Mouse (Mus musculus): ENCODE data around the gene Serac1. TPM values are rescaled to one million over a fixed set of nuclear protein-coding genes. Genes with fewer than 3 reads are reported as not detected.

Gene Serac1
- total RNA-seq, 1 experiment = 8.9 TPM

- no peak overlapping the region for H3K4me3 ChIP-seq (ENCODE audit: insufficient read depth in 1 of 2, low read depth in 1 of 2, low read length in 2 of 2, poor library complexity in 1 of 2, severe bottlenecking in 1 of 2)
- in situ Hi-C loops (cut with MboI; ENCODE audit: low sequenced_read_pairs in 2 of 2, unreplicated experiment in 2 of 2) = no loop called here
- DNase-seq (ENCODE audit: low read depth, low spot score) = no peak
- H3K36me3 ChIP-seq (ENCODE audit: control insufficient read depth, insufficient read depth, low read length, poor library complexity, severe bottlenecking) = peaks cover 20% of the 10 kb centered on the region; the same call in 1 of the 2 replicates
- no peak for TF ChIP-seq HCFC1 (IDR thresholded peaks at IDR 0.05; ENCODE audit: borderline replicate concordance, insufficient read depth, low read length)
- no peak for TF ChIP-seq ZNF384 (IDR thresholded peaks at IDR 0.05; ENCODE audit: low read depth, low read length)
- no peak for TF ChIP-seq MAFK (IDR thresholded peaks at IDR 0.05; ENCODE audit: insufficient read depth, low read depth, low read length)
- no peak for TF ChIP-seq ZC3H11A (IDR thresholded peaks at IDR 0.05; ENCODE audit: borderline replicate concordance, low read depth, low read length)
- no peak for TF ChIP-seq CHD2 (IDR thresholded peaks at IDR 0.05; ENCODE audit: low read depth, low read length)
- no peaks in the 10 kb centered on the region for H3K4me1 ChIP-seq (ENCODE audit: control insufficient read depth in 2 of 2, insufficient read depth in 2 of 2, low read length in 2 of 2, poor library complexity in 1 of 2)
- H3K9me3 ChIP-seq (ENCODE audit: control insufficient read depth, insufficient read depth, low read depth, low read length) = no peaks in the 10 kb centered on the region
- H3K27ac ChIP-seq (ENCODE audit: insufficient read depth, low read depth, low read length, poor library complexity, severe bottlenecking) = no peak overlapping the region
- H3K9ac ChIP-seq (ENCODE audit: insufficient read depth, low read depth, low read length, poor library complexity, severe bottlenecking) = no peak overlapping the region
Measured at GRCm38 (mm10) chr17:6052801-6053200, 26.7 kb downstream of the Serac1 start.

- Histone ChIP-seq H3K4me1 (ENCODE audit: control insufficient read depth in 2 of 2, insufficient read depth in 2 of 2, low read length in 2 of 2, poor library complexity in 1 of 2) (peaks cover 0 to 3% of the 10 kb centered on the region in 2 experiments; a peak in 1 of 4 replicates), H3K9ac (ENCODE audit: insufficient read depth, low read depth, low read length, poor library complexity, severe bottlenecking) (no peak overlapping the region), H3K9me3 (ENCODE audit: control insufficient read depth, insufficient read depth, low read depth, low read length) (no peaks in the 10 kb centered on the region), H3K27ac (ENCODE audit: insufficient read depth, low read depth, low read length, poor library complexity, severe bottlenecking) (no peak overlapping the region), H3K4me3 (ENCODE audit: insufficient read depth in 1 of 2, low read depth in 1 of 2, low read length in 2 of 2, poor library complexity in 1 of 2, severe bottlenecking in 1 of 2) (no peak overlapping the region), H3K36me3 (ENCODE audit: control insufficient read depth, insufficient read depth, low read length, poor library complexity, severe bottlenecking) (peaks cover 3% of the 10 kb centered on the region; the same call in 1 of the 2 replicates)
- TF ChIP-seq HCFC1 (IDR thresholded peaks at IDR 0.05; ENCODE audit: borderline replicate concordance, insufficient read depth, low read length) (no peak), ZNF384 (IDR thresholded peaks at IDR 0.05; ENCODE audit: low read depth, low read length) (no peak), ZC3H11A (IDR thresholded peaks at IDR 0.05; ENCODE audit: borderline replicate concordance, low read depth, low read length) (no peak), MAFK (IDR thresholded peaks at IDR 0.05; ENCODE audit: insufficient read depth, low read depth, low read length) (no peak), CHD2 (IDR thresholded peaks at IDR 0.05; ENCODE audit: low read depth, low read length) (no peak)
- in situ Hi-C loops (cut with MboI; ENCODE audit: low sequenced_read_pairs in 2 of 2, unreplicated experiment in 2 of 2) = no loop called here
- no peak for DNase-seq (ENCODE audit: low read depth, low spot score)
Measured at GRCm38 (mm10) chr17:6037507-6037906, 42.0 kb downstream of the Serac1 start.

- Histone ChIP-seq H3K9ac (ENCODE audit: insufficient read depth, low read depth, low read length, poor library complexity, severe bottlenecking) (no peak overlapping the region), H3K36me3 (ENCODE audit: control insufficient read depth, insufficient read depth, low read length, poor library complexity, severe bottlenecking) (no peaks in the 10 kb centered on the region; the same call in 1 of the 2 replicates), H3K4me1 (ENCODE audit: control insufficient read depth in 2 of 2, insufficient read depth in 2 of 2, low read length in 2 of 2, poor library complexity in 1 of 2) (peaks cover 0 to 3% of the 10 kb centered on the region in 2 experiments; a peak in 1 of 4 replicates), H3K9me3 (ENCODE audit: control insufficient read depth, insufficient read depth, low read depth, low read length) (no peaks in the 10 kb centered on the region), H3K27ac (ENCODE audit: insufficient read depth, low read depth, low read length, poor library complexity, severe bottlenecking) (no peak overlapping the region), H3K4me3 (ENCODE audit: insufficient read depth in 1 of 2, low read depth in 1 of 2, low read length in 2 of 2, poor library complexity in 1 of 2, severe bottlenecking in 1 of 2) (no peak overlapping the region)
- DNase-seq (ENCODE audit: low read depth, low spot score) = no peak
- in situ Hi-C loops (cut with MboI; ENCODE audit: low sequenced_read_pairs in 2 of 2, unreplicated experiment in 2 of 2) = no loop called here
- no peak for TF ChIP-seq ZC3H11A (IDR thresholded peaks at IDR 0.05; ENCODE audit: borderline replicate concordance, low read depth, low read length)
- no peak for TF ChIP-seq CHD2 (IDR thresholded peaks at IDR 0.05; ENCODE audit: low read depth, low read length)
- TF ChIP-seq HCFC1 (IDR thresholded peaks at IDR 0.05; ENCODE audit: borderline replicate concordance, insufficient read depth, low read length) = no peak
- no peak for TF ChIP-seq ZNF384 (IDR thresholded peaks at IDR 0.05; ENCODE audit: low read depth, low read length)
- TF ChIP-seq MAFK (IDR thresholded peaks at IDR 0.05; ENCODE audit: insufficient read depth, low read depth, low read length) = no peak
Measured at GRCm38 (mm10) chr17:6036872-6037271, 42.7 kb downstream of the Serac1 start.

- H3K9ac ChIP-seq (ENCODE audit: insufficient read depth, low read depth, low read length, poor library complexity, severe bottlenecking) = no peak overlapping the region
- no peaks in the 10 kb centered on the region for H3K9me3 ChIP-seq (ENCODE audit: control insufficient read depth, insufficient read depth, low read depth, low read length)
- no peak overlapping the region for H3K4me3 ChIP-seq (ENCODE audit: insufficient read depth in 1 of 2, low read depth in 1 of 2, low read length in 2 of 2, poor library complexity in 1 of 2, severe bottlenecking in 1 of 2)
- no peaks in the 10 kb centered on the region; the same call in 1 of the 2 replicates for H3K36me3 ChIP-seq (ENCODE audit: control insufficient read depth, insufficient read depth, low read length, poor library complexity, severe bottlenecking)
- TF ChIP-seq HCFC1 (IDR thresholded peaks at IDR 0.05; ENCODE audit: borderline replicate concordance, insufficient read depth, low read length) = no peak
- no peak for TF ChIP-seq MAFK (IDR thresholded peaks at IDR 0.05; ENCODE audit: insufficient read depth, low read depth, low read length)
- no peak for TF ChIP-seq ZNF384 (IDR thresholded peaks at IDR 0.05; ENCODE audit: low read depth, low read length)
- no peak for TF ChIP-seq ZC3H11A (IDR thresholded peaks at IDR 0.05; ENCODE audit: borderline replicate concordance, low read depth, low read length)
- TF ChIP-seq CHD2 (IDR thresholded peaks at IDR 0.05; ENCODE audit: low read depth, low read length) = no peak
- no peak for DNase-seq (ENCODE audit: low read depth, low spot score)
- peaks cover 0 to 3% of the 10 kb centered on the region in 2 experiments; a peak in 1 of 4 replicates for H3K4me1 ChIP-seq (ENCODE audit: control insufficient read depth in 2 of 2, insufficient read depth in 2 of 2, low read length in 2 of 2, poor library complexity in 1 of 2)
- in situ Hi-C loops (cut with MboI; ENCODE audit: low sequenced_read_pairs in 2 of 2, unreplicated experiment in 2 of 2) = no loop called here
- no peak overlapping the region for H3K27ac ChIP-seq (ENCODE audit: insufficient read depth, low read depth, low read length, poor library complexity, severe bottlenecking)
Measured at GRCm38 (mm10) chr17:6036458-6036857, 43.1 kb downstream of the Serac1 start.
